Mouse (Mus musculus): ENCODE measurements around the gene Ubn2. TPM values are rescaled to one million over a fixed set of nuclear protein-coding genes. Genes with fewer than 3 reads are reported as not detected.

The Ubn2 gene
- polyA plus RNA-seq, 1 experiment from 2014 or later: 10.0 TPM

DNA sequence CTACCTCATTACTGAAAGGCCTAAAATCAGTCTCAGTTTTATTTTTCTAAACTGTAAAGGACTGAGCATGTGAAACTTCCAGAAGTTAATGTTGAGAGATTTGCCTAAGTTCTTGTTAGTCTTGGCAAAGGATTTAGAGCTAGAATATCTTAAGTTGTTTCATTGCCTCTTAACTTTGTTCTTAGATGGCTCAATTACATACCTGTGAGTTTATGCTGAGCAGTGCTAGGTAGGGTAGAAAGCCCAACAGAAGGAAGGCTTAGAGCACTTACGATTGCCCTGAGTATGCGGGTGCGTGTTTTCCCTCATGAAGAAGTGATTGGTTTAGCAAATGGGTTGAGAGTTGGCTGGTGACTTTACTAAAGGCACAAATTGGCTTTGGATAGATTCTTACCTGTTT lies 24.3 kb downstream of the Ubn2 start:
- 96% methylated on average over 3 of the region's 3 CpGs for WGBS
- ATAC-seq (ENCODE audit: low read depth) (no peak), DNase-seq (ENCODE audit: low spot score) (no peak)
- Histone ChIP-seq H3K9me3 (ENCODE audit: control insufficient read depth, low read length) (no peaks in the 10 kb centered on the region), H3K27me3 (replicated peaks; ENCODE audit: control insufficient read depth, insufficient read depth, low read length) (no peaks in the 10 kb centered on the region), H3K36me3 (ENCODE audit: control insufficient read depth, insufficient read depth, low read length) (peaks cover 62% of the 10 kb centered on the region), H3K4me1 (ENCODE audit: control insufficient read depth, insufficient read depth, low read length) (no peaks in the 10 kb centered on the region), H3K4me2 (ENCODE audit: low read depth, low read length) (no peak overlapping the region), H3K4me3 (ENCODE audit: low read depth, low read length) (no peak overlapping the region), H3K27ac (replicated peaks; ENCODE audit: low read depth, low read length) (no peak overlapping the region), H3K9ac (ENCODE audit: low read depth, low read length) (no peak overlapping the region)

DNA sequence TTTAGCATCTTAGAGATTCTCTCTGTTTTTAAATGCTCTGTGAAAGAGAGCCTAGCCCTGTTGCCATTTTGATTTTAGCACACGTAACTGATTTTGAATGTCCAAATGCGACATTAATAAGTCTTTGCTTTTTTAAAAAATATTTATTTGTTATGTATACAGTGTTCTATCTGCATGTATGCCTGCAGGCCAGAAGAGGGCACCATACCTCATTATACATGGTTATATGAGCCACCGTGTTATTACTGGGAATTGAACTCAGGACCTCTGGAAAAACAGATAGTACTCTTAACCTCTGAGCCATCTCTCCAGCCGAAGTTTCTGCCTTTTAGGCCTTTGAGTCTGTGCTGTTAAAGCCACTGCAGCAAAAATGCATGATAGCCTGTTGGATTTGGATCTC lies 35.8 kb downstream of the Ubn2 start:
- H3K4me2 ChIP-seq (ENCODE audit: low read depth, low read length): no peak overlapping the region
- no peak overlapping the region for H3K27ac ChIP-seq (replicated peaks; ENCODE audit: low read depth, low read length)
- H3K4me1 ChIP-seq (ENCODE audit: control insufficient read depth, insufficient read depth, low read length): no peaks in the 10 kb centered on the region
- H3K4me3 ChIP-seq (ENCODE audit: low read depth, low read length): no peak overlapping the region
- DNase-seq (ENCODE audit: low spot score) (no peak), ATAC-seq (ENCODE audit: low read depth) (no peak)
- 90% methylated on average over 4 of the region's 4 CpGs for WGBS
- no peaks in the 10 kb centered on the region for H3K9me3 ChIP-seq (ENCODE audit: control insufficient read depth, low read length)
- no peaks in the 10 kb centered on the region for H3K27me3 ChIP-seq (replicated peaks; ENCODE audit: control insufficient read depth, insufficient read depth, low read length)
- peaks cover 66% of the 10 kb centered on the region for H3K36me3 ChIP-seq (ENCODE audit: control insufficient read depth, insufficient read depth, low read length)
- H3K9ac ChIP-seq (ENCODE audit: low read depth, low read length): no peak overlapping the region

DNA sequence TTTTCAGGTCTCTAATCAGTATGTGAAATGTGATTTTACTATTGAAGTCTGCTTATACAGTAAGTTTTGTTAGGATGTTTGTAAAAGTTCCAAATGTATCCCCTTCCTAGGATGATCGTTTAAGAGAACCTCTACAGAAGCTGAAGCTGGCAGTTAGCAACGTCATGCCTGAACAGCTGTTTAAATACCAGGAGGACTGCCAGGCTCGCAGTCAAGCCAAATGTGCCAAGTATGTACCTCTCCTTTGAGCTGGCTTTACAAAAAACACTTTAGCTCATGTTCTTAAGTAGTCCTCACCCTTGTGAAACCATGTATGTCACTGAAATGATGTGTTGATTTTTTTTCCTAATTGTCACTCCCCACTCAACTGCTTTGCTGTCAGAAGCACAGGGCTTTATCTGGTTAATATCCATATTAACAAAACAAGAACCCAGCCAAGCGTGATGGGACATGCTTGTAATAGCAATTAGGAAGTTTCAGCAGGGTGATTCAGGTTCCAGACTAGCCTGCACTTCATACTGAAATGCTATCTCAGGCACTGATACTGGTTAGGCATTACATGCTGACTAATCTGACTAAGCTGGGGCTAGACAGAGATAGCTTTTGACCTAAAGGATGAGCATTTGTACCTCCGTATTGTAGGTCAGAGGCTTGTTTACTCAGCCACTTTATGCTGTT lies 48.1 kb downstream of the Ubn2 start:
- Histone ChIP-seq H3K27ac (replicated peaks; ENCODE audit: low read depth, low read length) (no peak overlapping the region), H3K4me2 (ENCODE audit: low read depth, low read length) (no peak overlapping the region), H3K27me3 (replicated peaks; ENCODE audit: control insufficient read depth, insufficient read depth, low read length) (no peaks in the 10 kb centered on the region), H3K36me3 (ENCODE audit: control insufficient read depth, insufficient read depth, low read length) (peaks cover 76% of the 10 kb centered on the region), H3K4me1 (ENCODE audit: control insufficient read depth, insufficient read depth, low read length) (no peaks in the 10 kb centered on the region), H3K9me3 (ENCODE audit: control insufficient read depth, low read length) (no peaks in the 10 kb centered on the region), H3K4me3 (ENCODE audit: low read depth, low read length) (no peak overlapping the region), H3K9ac (ENCODE audit: low read depth, low read length) (no peak overlapping the region)
- ATAC-seq (ENCODE audit: low read depth) (no peak), DNase-seq (ENCODE audit: low spot score) (peak; percentile 36)
- 76% methylated on average over 5 of the region's 5 CpGs for WGBS

DNA sequence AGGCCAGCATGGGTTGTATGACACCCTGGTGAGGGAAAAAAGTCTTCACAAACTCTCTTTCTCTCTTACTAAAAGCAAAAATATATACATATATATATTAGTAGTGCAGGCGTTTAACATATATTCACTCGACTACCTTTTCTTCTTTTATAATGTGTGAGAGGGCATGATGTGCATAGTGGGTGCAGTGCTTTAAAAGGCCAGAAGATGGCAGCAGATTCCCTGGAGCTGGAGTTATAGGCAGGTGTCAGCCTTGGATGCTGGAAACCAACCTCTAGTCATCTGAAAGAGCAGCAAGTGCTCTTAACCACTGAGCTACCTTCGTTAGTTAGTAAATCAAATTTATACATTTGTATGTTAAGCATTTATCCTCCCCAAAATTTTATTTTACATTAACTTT lies 58.8 kb downstream of the Ubn2 start:
- H3K27ac ChIP-seq (replicated peaks; ENCODE audit: low read depth, low read length): no peak overlapping the region
- 0 out of 2 replicates have a peak, but pooled peaks cover 4% of the 10 kb centered on the region for H3K9me3 ChIP-seq (ENCODE audit: control insufficient read depth, low read length)
- H3K9ac ChIP-seq (ENCODE audit: low read depth, low read length): no peak overlapping the region
- H3K27me3 ChIP-seq (replicated peaks; ENCODE audit: control insufficient read depth, insufficient read depth, low read length): no peaks in the 10 kb centered on the region
- H3K4me3 ChIP-seq (ENCODE audit: low read depth, low read length): no peak overlapping the region
- ATAC-seq (ENCODE audit: low read depth): no peak
- WGBS: 89% methylated on average over 3 of the region's 3 CpGs
- no peaks in the 10 kb centered on the region for H3K4me1 ChIP-seq (ENCODE audit: control insufficient read depth, insufficient read depth, low read length)
- peaks cover 52% of the 10 kb centered on the region for H3K36me3 ChIP-seq (ENCODE audit: control insufficient read depth, insufficient read depth, low read length)
- H3K4me2 ChIP-seq (ENCODE audit: low read depth, low read length): no peak overlapping the region
- peak; percentile 11 for DNase-seq (ENCODE audit: low spot score)

DNA sequence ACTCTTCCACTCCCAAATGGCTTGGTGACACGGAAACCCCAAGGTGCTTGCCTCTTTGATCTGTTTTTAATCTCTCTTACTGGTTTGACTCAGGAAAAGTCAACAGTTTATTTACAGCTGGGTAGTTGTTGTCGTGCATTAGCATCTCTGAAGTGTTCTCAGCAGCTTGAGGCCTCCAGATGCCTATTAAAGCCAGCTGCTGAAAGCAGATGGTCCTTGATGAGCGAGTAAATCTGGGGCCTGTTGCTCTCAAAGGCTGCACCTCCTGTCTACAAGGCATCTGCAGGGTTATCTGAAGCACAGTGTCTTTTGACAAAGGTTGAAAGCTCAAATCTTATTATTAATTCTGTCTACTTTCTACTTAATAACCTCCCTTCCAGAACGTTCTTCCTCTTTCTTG lies 61.9 kb downstream of the Ubn2 start:
- H3K27ac ChIP-seq (replicated peaks; ENCODE audit: low read depth, low read length): no peak overlapping the region
- 71% methylated on average over 4 of the region's 4 CpGs for WGBS
- H3K4me1 ChIP-seq (ENCODE audit: control insufficient read depth, insufficient read depth, low read length): no peaks in the 10 kb centered on the region
- no peak overlapping the region for H3K4me2 ChIP-seq (ENCODE audit: low read depth, low read length)
- H3K4me3 ChIP-seq (ENCODE audit: low read depth, low read length): no peak overlapping the region
- H3K27me3 ChIP-seq (replicated peaks; ENCODE audit: control insufficient read depth, insufficient read depth, low read length): no peaks in the 10 kb centered on the region
- H3K9me3 ChIP-seq (ENCODE audit: control insufficient read depth, low read length): 0 out of 2 replicates have a peak, but pooled peaks cover 4% of the 10 kb centered on the region
- no peak overlapping the region for H3K9ac ChIP-seq (ENCODE audit: low read depth, low read length)
- peaks cover 63% of the 10 kb centered on the region for H3K36me3 ChIP-seq (ENCODE audit: control insufficient read depth, insufficient read depth, low read length)
- DNase-seq (ENCODE audit: low spot score): no peak
- no peak for ATAC-seq (ENCODE audit: low read depth)

DNA sequence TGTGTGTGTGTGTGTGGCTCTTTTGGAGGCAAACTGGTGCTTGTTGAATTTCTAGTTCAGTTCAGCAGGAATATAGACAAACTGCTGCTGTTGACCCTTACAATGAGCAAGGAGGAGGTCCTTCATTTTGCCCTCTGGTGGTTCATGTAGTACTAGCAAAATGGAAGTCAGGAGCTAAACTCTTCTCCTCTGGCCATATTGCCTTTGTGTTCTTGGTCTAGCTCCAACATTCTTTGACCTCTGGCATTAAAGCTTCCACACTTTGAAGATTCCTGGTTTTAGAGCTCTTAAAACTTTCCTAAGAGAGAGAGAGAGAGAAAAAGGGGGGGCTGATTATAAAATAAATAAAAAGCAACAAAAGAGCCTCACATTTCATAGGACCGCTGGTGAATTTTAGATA lies 78.3 kb downstream of the Ubn2 start:
- Histone ChIP-seq H3K9me3 (ENCODE audit: control insufficient read depth, low read length) (no peaks in the 10 kb centered on the region), H3K27ac (replicated peaks; ENCODE audit: low read depth, low read length) (no peak overlapping the region), H3K36me3 (ENCODE audit: control insufficient read depth, insufficient read depth, low read length) (no peaks in the 10 kb centered on the region), H3K27me3 (replicated peaks; ENCODE audit: control insufficient read depth, insufficient read depth, low read length) (no peaks in the 10 kb centered on the region), H3K9ac (ENCODE audit: low read depth, low read length) (no peak overlapping the region), H3K4me2 (ENCODE audit: low read depth, low read length) (no peak overlapping the region), H3K4me3 (ENCODE audit: low read depth, low read length) (no peak overlapping the region), H3K4me1 (ENCODE audit: control insufficient read depth, insufficient read depth, low read length) (no peaks in the 10 kb centered on the region)
- ATAC-seq (ENCODE audit: low read depth) (no peak), DNase-seq (ENCODE audit: low spot score) (no peak)
- WGBS: 100% methylated on average over 1 of the region's 1 CpGs

DNA sequence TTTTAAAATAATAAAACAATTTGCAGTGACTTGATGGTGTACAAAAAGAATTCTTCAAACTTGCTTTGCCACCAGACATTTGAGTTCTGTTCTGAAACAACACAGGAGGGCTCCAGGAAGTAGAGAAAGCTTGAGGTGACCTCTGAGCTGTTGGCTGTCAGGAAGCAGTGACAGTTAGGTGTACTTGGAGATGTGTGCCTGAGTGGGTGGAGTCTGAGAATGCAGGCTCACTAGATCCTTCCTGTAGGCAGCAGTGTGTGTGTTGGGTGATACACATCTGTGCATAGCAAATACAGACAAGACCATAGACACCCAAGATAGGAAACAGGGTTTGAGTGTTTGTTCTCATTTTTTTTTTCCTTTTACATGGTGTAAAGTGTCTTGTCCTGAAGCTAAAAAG lies 79.1 kb downstream of the Ubn2 start:
- no peaks in the 10 kb centered on the region for H3K4me1 ChIP-seq (ENCODE audit: control insufficient read depth, insufficient read depth, low read length)
- no peaks in the 10 kb centered on the region for H3K9me3 ChIP-seq (ENCODE audit: control insufficient read depth, low read length)
- ATAC-seq (ENCODE audit: low read depth) (no peak), DNase-seq (ENCODE audit: low spot score) (no peak)
- no peak overlapping the region for H3K9ac ChIP-seq (ENCODE audit: low read depth, low read length)
- H3K27ac ChIP-seq (replicated peaks; ENCODE audit: low read depth, low read length): no peak overlapping the region
- H3K36me3 ChIP-seq (ENCODE audit: control insufficient read depth, insufficient read depth, low read length): no peaks in the 10 kb centered on the region
- H3K4me3 ChIP-seq (ENCODE audit: low read depth, low read length): no peak overlapping the region
- H3K27me3 ChIP-seq (replicated peaks; ENCODE audit: control insufficient read depth, insufficient read depth, low read length): no peaks in the 10 kb centered on the region
- H3K4me2 ChIP-seq (ENCODE audit: low read depth, low read length): no peak overlapping the region

DNA sequence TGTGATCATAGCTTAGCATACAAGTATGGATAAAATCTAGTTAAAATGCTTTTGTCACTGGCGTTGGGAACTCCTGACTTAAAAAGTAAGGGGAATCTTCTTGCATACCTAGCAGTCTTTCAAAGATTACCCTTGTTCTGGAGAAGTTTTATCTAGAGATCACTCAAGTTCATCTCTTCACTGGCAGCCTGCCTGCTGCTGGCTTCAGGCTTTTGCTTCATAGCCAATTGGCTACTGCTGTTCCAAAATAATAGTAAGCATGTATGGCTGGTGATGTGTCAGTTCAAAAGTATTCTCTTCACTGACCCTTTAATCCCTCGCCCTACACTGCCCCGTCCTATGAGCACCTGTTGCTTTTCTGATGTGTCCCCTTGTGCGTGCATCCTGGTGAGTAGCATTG lies 81.5 kb downstream of the Ubn2 start:
- Histone ChIP-seq H3K9me3 (ENCODE audit: control insufficient read depth, low read length) (no peaks in the 10 kb centered on the region), H3K9ac (ENCODE audit: low read depth, low read length) (no peak overlapping the region), H3K27ac (replicated peaks; ENCODE audit: low read depth, low read length) (no peak overlapping the region), H3K4me2 (ENCODE audit: low read depth, low read length) (no peak overlapping the region), H3K27me3 (replicated peaks; ENCODE audit: control insufficient read depth, insufficient read depth, low read length) (no peaks in the 10 kb centered on the region), H3K4me1 (ENCODE audit: control insufficient read depth, insufficient read depth, low read length) (no peaks in the 10 kb centered on the region), H3K36me3 (ENCODE audit: control insufficient read depth, insufficient read depth, low read length) (no peaks in the 10 kb centered on the region), H3K4me3 (ENCODE audit: low read depth, low read length) (no peak overlapping the region)
- no peak for ATAC-seq (ENCODE audit: low read depth)
- DNase-seq (ENCODE audit: low spot score): no peak
- 91% methylated on average over 4 of the region's 4 CpGs for WGBS

DNA sequence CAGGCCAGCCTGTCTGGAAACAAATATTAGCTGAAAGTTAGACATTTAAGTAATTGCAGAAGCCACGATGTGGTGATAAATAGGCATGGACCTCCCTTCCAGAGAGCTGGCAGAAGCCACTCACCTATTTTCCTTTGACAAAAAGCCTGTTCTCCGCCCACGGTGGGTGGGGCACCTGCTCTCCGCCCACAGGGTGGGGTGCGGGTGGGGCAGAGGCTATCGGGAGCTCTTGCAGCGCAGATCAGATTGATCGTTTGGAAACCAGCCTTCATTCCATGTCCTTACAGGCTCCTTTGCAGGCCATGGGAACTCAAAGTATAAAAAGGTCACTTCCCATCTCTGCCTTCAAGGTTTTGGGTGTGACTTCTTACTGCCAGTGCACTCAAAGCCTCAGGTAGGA lies 90.1 kb downstream of the Ubn2 start:
- Histone ChIP-seq H3K9ac (ENCODE audit: low read depth, low read length) (no peak overlapping the region), H3K27ac (replicated peaks; ENCODE audit: low read depth, low read length) (no peak overlapping the region), H3K4me3 (ENCODE audit: low read depth, low read length) (no peak overlapping the region), H3K4me1 (ENCODE audit: control insufficient read depth, insufficient read depth, low read length) (no peaks in the 10 kb centered on the region), H3K27me3 (replicated peaks; ENCODE audit: control insufficient read depth, insufficient read depth, low read length) (no peaks in the 10 kb centered on the region), H3K4me2 (ENCODE audit: low read depth, low read length) (no peak overlapping the region), H3K9me3 (ENCODE audit: control insufficient read depth, low read length) (no peaks in the 10 kb centered on the region), H3K36me3 (ENCODE audit: control insufficient read depth, insufficient read depth, low read length) (peaks cover 7% of the 10 kb centered on the region; the same call in 1 of the 2 replicates)
- ATAC-seq (ENCODE audit: low read depth) (no peak), DNase-seq (ENCODE audit: low spot score) (no peak)
- 21% methylated on average over 8 of the region's 8 CpGs for WGBS
